Mouse (Mus musculus): ENCODE data around the gene Phrf1. TPM values are rescaled to one million over a fixed set of nuclear protein-coding genes. Genes with fewer than 3 reads are reported as not detected.

Phrf1 gene
- polyA plus RNA-seq, 1 experiment, result 82.9 TPM

DNA sequence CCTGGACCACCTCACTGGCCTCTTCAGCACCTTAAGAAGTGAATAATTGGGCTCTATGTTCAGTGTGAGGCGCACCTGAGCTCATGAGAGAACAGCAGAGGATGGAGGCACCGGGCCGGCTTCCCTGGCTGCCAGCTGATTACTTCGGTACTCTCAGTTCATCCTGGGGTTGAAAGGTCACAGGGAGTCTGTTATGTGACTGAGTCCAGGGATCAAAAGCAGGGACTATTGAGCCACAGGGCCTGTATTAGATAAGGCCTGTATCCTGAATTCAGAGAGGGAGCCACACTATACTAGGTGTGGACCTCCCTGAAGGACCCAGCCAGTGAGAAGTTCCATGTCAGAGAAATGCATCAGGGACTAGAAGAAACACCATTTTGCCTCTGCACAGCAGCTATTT is 76.0 kb downstream of the Phrf1 start:
- TF ChIP-seq FLI1 (IDR thresholded peaks at IDR 0.05; ENCODE audit: low read length) (no peak), GATA1 (IDR thresholded peaks at IDR 0.05; ENCODE audit: borderline replicate concordance, low read length) (no peak)
- no peaks in the 10 kb centered on the region for H3K9me3 ChIP-seq

More for the DNA sequence above, 76.0 kb downstream of the Phrf1 start:
- Histone ChIP-seq H3K4me1 (peaks cover 16% of the 10 kb centered on the region), H3K27me3 (replicated peaks) (no peaks in the 10 kb centered on the region), H3K36me3 (replicated peaks; ENCODE audit: low read length) (peaks cover 96% of the 10 kb centered on the region), H3K4me3 (replicated peaks) (no peak overlapping the region)

Other genes with a start within 250 kb of the Phrf1 start
- gene Ifitm3, start 218.0 kb upstream of the Phrf1 start, polyA plus RNA-seq (2012; ENCODE audit: insufficient read depth, low replicate concordance), result 28.6 and 151 TPM in 2 replicates
- 0.91 TPM in 1 of 2 replicates, not detected in the other for gene Ifitm6, start 210.9 kb upstream of the Phrf1 start, polyA plus RNA-seq (2012; ENCODE audit: insufficient read depth, low replicate concordance)
- not detected in 2 replicates for gene Gm17387, start 199.7 kb upstream of the Phrf1 start, polyA plus RNA-seq (2012; ENCODE audit: insufficient read depth, low replicate concordance)
- 11.5 and 17.3 TPM in 2 replicates for gene B4galnt4, start 167.7 kb upstream of the Phrf1 start, polyA plus RNA-seq (2012; ENCODE audit: insufficient read depth, low replicate concordance)
- gene Pkp3, start 150.6 kb upstream of the Phrf1 start, polyA plus RNA-seq (2012; ENCODE audit: insufficient read depth, low replicate concordance), result 2.5 and 3.0 TPM in 2 replicates
- 41.8 and 92.9 TPM in 2 replicates for gene Sigirr, start 128.2 kb upstream of the Phrf1 start, polyA plus RNA-seq (2012; ENCODE audit: insufficient read depth, low replicate concordance)
- not detected in 2 replicates for gene Ano9, start 111.0 kb upstream of the Phrf1 start, polyA plus RNA-seq (2012; ENCODE audit: insufficient read depth, low replicate concordance)
- 32.9 and 81.5 TPM in 2 replicates for gene Ptdss2, start 106.4 kb upstream of the Phrf1 start, polyA plus RNA-seq (2012; ENCODE audit: insufficient read depth, low replicate concordance)
- gene Rnh1, start 55.9 kb upstream of the Phrf1 start, polyA plus RNA-seq (2012; ENCODE audit: insufficient read depth, low replicate concordance), result 26.5 and 43.0 TPM in 2 replicates
- gene Hras, start 34.8 kb upstream of the Phrf1 start, polyA plus RNA-seq (2012; ENCODE audit: insufficient read depth, low replicate concordance), result 51.3 and 84.0 TPM in 2 replicates
- 12.2 and 18.5 TPM in 2 replicates for gene Lrrc56, start 34.6 kb upstream of the Phrf1 start, polyA plus RNA-seq (2012; ENCODE audit: insufficient read depth, low replicate concordance)
- gene Lmntd2, start 14.7 kb upstream of the Phrf1 start, polyA plus RNA-seq (2012; ENCODE audit: insufficient read depth, low replicate concordance), result 0.57 TPM in 1 of 2 replicates, not detected in the other
- gene Rassf7, start 12.9 kb upstream of the Phrf1 start, polyA plus RNA-seq (2012; ENCODE audit: insufficient read depth, low replicate concordance), result 3.6 and 11.1 TPM in 2 replicates
- gene Irf7, start 37.7 kb downstream of the Phrf1 start, polyA plus RNA-seq (2012; ENCODE audit: insufficient read depth, low replicate concordance), result 154 and 188 TPM in 2 replicates
- gene Cdhr5, start 48.0 kb downstream of the Phrf1 start, polyA plus RNA-seq (2012; ENCODE audit: insufficient read depth, low replicate concordance), result not detected in 2 replicates
- gene Sct, start 50.3 kb downstream of the Phrf1 start, polyA plus RNA-seq (2012; ENCODE audit: insufficient read depth, low replicate concordance), result not detected in 2 replicates
- 0.04 TPM in 1 of 2 replicates, not detected in the other for gene Drd4, start 63.2 kb downstream of the Phrf1 start, polyA plus RNA-seq (2012; ENCODE audit: insufficient read depth, low replicate concordance)
- gene Deaf1, start 98.9 kb downstream of the Phrf1 start, polyA plus RNA-seq (2012; ENCODE audit: insufficient read depth, low replicate concordance), result 52.9 and 121 TPM in 2 replicates
- 12.3 and 27.1 TPM in 2 replicates for gene Tmem80, start 99.0 kb downstream of the Phrf1 start, polyA plus RNA-seq (2012; ENCODE audit: insufficient read depth, low replicate concordance)
- gene Eps8l2, start 110.1 kb downstream of the Phrf1 start, polyA plus RNA-seq (2012; ENCODE audit: insufficient read depth, low replicate concordance), result 0.10 TPM in 1 of 2 replicates, not detected in the other
- 173 and 451 TPM in 2 replicates for gene Taldo1, start 163.4 kb downstream of the Phrf1 start, polyA plus RNA-seq (2012; ENCODE audit: insufficient read depth, low replicate concordance)
- 11.1 TPM in 1 of 2 replicates, not detected in the other for gene Gatd1, start 185.4 kb downstream of the Phrf1 start, polyA plus RNA-seq (2012; ENCODE audit: insufficient read depth, low replicate concordance)
- gene Cend1, start 200.7 kb downstream of the Phrf1 start, polyA plus RNA-seq (2012; ENCODE audit: insufficient read depth, low replicate concordance), result not detected in 2 replicates
- 22.2 and 47.0 TPM in 2 replicates for gene Slc25a22, start 209.1 kb downstream of the Phrf1 start, polyA plus RNA-seq (2012; ENCODE audit: insufficient read depth, low replicate concordance)
- gene Pidd1, start 215.2 kb downstream of the Phrf1 start, polyA plus RNA-seq (2012; ENCODE audit: insufficient read depth, low replicate concordance), result 13.0 and 25.6 TPM in 2 replicates
- 6,138 and 9,533 TPM in 2 replicates for gene Rplp2, start 218.6 kb downstream of the Phrf1 start, polyA plus RNA-seq (2012; ENCODE audit: insufficient read depth, low replicate concordance)
- gene Pnpla2, start 226.4 kb downstream of the Phrf1 start, polyA plus RNA-seq (2012; ENCODE audit: insufficient read depth, low replicate concordance), result 230 and 314 TPM in 2 replicates
- 19.4 and 29.4 TPM in 2 replicates for gene Cracr2b, start 232.3 kb downstream of the Phrf1 start, polyA plus RNA-seq (2012; ENCODE audit: insufficient read depth, low replicate concordance)
- 56.1 and 168 TPM in 2 replicates for gene Cd151, start 238.6 kb downstream of the Phrf1 start, polyA plus RNA-seq (2012; ENCODE audit: insufficient read depth, low replicate concordance)
- gene Polr2l, start 246.3 kb downstream of the Phrf1 start, polyA plus RNA-seq (2012; ENCODE audit: insufficient read depth, low replicate concordance), result 49.6 and 150 TPM in 2 replicates
- 53.2 and 54.8 TPM in 2 replicates for gene Tspan4, start 246.5 kb downstream of the Phrf1 start, polyA plus RNA-seq (2012; ENCODE audit: insufficient read depth, low replicate concordance)